Mouse (Mus musculus) megakaryocyte-erythroid progenitor cell, adult 5-6 weeks (primary cell): ENCODE results near the gene Olfr457. TPM values are rescaled to one million over a fixed set of nuclear protein-coding genes. Genes with fewer than 3 reads are reported as not detected.

Experiments
- total RNA-seq, 2 experiments: library from RNA; stranded (forward) in 1 of 2; stranded (reverse) in 1 of 2; fragments of 200-1000, 215-1000 nt in 1 of 2; fragments of >200 nt in 1 of 2; fragmentation: Nextera tagmentation in 1 of 2; gene quantifications; 2 replicates each; pipeline ENCODE4 v1.2.3; 2014 to 2017

Gene Olfr457
- total RNA-seq, 2 experiments from 2014 or later, result not detected

Other genes with a start within 250 kb of the Olfr457 start
- 6.0 and 7.8 TPM in 2 replicates for gene Gstk1, start 230.4 kb downstream of the Olfr457 start, total RNA-seq (2014; fragmentation: Nextera tagmentation)
- gene Gstk1, start 230.4 kb downstream of the Olfr457 start, total RNA-seq (2017), result 1.6 and 5.3 TPM in 2 replicates
- gene Tmem139, start 214.4 kb downstream of the Olfr457 start, total RNA-seq (2014; fragmentation: Nextera tagmentation), result not detected in 2 replicates
- not detected in 2 replicates for gene Tmem139, start 214.4 kb downstream of the Olfr457 start, total RNA-seq (2017)
- gene Casp2, start 211.3 kb downstream of the Olfr457 start, total RNA-seq (2014; fragmentation: Nextera tagmentation), result 68.3 and 86.6 TPM in 2 replicates
- gene Casp2, start 211.3 kb downstream of the Olfr457 start, total RNA-seq (2017), result 51.2 and 76.1 TPM in 2 replicates
- gene Clcn1, start 189.7 kb downstream of the Olfr457 start, total RNA-seq (2014; fragmentation: Nextera tagmentation), result not detected in 2 replicates
- not detected in 2 replicates for gene Clcn1, start 189.7 kb downstream of the Olfr457 start, total RNA-seq (2017)
- gene Fam131b, start 151.7 kb downstream of the Olfr457 start, total RNA-seq (2014; fragmentation: Nextera tagmentation), result not detected in 2 replicates
- gene Fam131b, start 151.7 kb downstream of the Olfr457 start, total RNA-seq (2017), result not detected in 2 replicates
- gene Zyx, start 126.7 kb downstream of the Olfr457 start, total RNA-seq (2014; fragmentation: Nextera tagmentation), result 43.6 and 51.9 TPM in 2 replicates
- 8.7 and 15.9 TPM in 2 replicates for gene Zyx, start 126.7 kb downstream of the Olfr457 start, total RNA-seq (2017)
- gene Epha1, start 103.1 kb downstream of the Olfr457 start, total RNA-seq (2014; fragmentation: Nextera tagmentation), result not detected in 2 replicates
- not detected in 2 replicates for gene Epha1, start 103.1 kb downstream of the Olfr457 start, total RNA-seq (2017)
- gene Tas2r143, start 76.1 kb downstream of the Olfr457 start, total RNA-seq (2014; fragmentation: Nextera tagmentation), result 1.3 TPM in 1 of 2 replicates, not detected in the other
- gene Tas2r143, start 76.1 kb downstream of the Olfr457 start, total RNA-seq (2017), result not detected in 2 replicates
- not detected in 2 replicates for gene Tas2r135, start 70.9 kb downstream of the Olfr457 start, total RNA-seq (2014; fragmentation: Nextera tagmentation)
- not detected in 2 replicates for gene Tas2r135, start 70.9 kb downstream of the Olfr457 start, total RNA-seq (2017)
- gene Tas2r126, start 41.8 kb downstream of the Olfr457 start, total RNA-seq (2014; fragmentation: Nextera tagmentation), result not detected in 2 replicates
- gene Tas2r126, start 41.8 kb downstream of the Olfr457 start, total RNA-seq (2017), result not detected in 2 replicates
- gene Olfr458, start 11.1 kb downstream of the Olfr457 start, total RNA-seq (2014; fragmentation: Nextera tagmentation), result not detected in 2 replicates
- not detected in 2 replicates for gene Olfr458, start 11.1 kb downstream of the Olfr457 start, total RNA-seq (2017)
- gene Olfr456, start 10.9 kb upstream of the Olfr457 start, total RNA-seq (2014; fragmentation: Nextera tagmentation), result not detected in 2 replicates
- not detected in 2 replicates for gene Olfr456, start 10.9 kb upstream of the Olfr457 start, total RNA-seq (2017)
- gene Olfr455, start 71.3 kb upstream of the Olfr457 start, total RNA-seq (2014; fragmentation: Nextera tagmentation), result not detected in 2 replicates
- gene Olfr455, start 71.3 kb upstream of the Olfr457 start, total RNA-seq (2017), result not detected in 2 replicates
- gene Tcaf3, start 121.4 kb upstream of the Olfr457 start, total RNA-seq (2014; fragmentation: Nextera tagmentation), result not detected in 2 replicates
- not detected in 2 replicates for gene Tcaf3, start 121.4 kb upstream of the Olfr457 start, total RNA-seq (2017)
- gene Tcaf2, start 168.9 kb upstream of the Olfr457 start, total RNA-seq (2014; fragmentation: Nextera tagmentation), result not detected in 2 replicates
- gene Tcaf2, start 168.9 kb upstream of the Olfr457 start, total RNA-seq (2017), result not detected in 2 replicates
- gene Tcaf1, start 233.8 kb upstream of the Olfr457 start, total RNA-seq (2014; fragmentation: Nextera tagmentation), result 0.35 and 1.1 TPM in 2 replicates
- gene Tcaf1, start 233.8 kb upstream of the Olfr457 start, total RNA-seq (2017), result 1.2 and 2.3 TPM in 2 replicates